ENCODE assay signal across 24 mouse cellular contexts in genomic region chr10:37720748-37721147, GRCm38 (mm10).
DNase-seq lines count a peak whose midpoint lies in the region; ATAC-seq lines count a peak whose summit lies in the region.
"Had no signal": no experiment of that assay in that cellular context is flagged by ENCODE, and none has a peak within 500 bp of the region (broad histone marks: within the 10 kb centered on the region; RNA-seq: fewer than 3 reads in every experiment).

No protein-coding gene starts in this region.

- H3K9ac ChIP-seq in heart, embryonic 13.5 days, result no peak overlapping the region
- H3K9ac ChIP-seq: hindbrain, embryonic 13.5 days; limb, embryonic 13.5 days; liver, embryonic 13.5 days; midbrain, embryonic 13.5 days had no signal

- no peak for ATAC-seq in heart, embryonic 13.5 days (ENCODE audit: extremely low read depth, insufficient number of reproducible peaks, low FRiP score, low TSS enrichment)
- ATAC-seq: forebrain, embryonic 16.5 days; midbrain, embryonic 13.5 days had no signal

- peak; percentile 4 for DNase-seq in gastrocnemius, postnatal 14 days
- DNase-seq in gastrocnemius, postnatal 10 days, result no peak
- no peak for DNase-seq in heart, embryonic 10.5 days (ENCODE audit: low spot score)
- DNase-seq in kidney, postnatal 14 days, result peak; percentile 5
- DNase-seq in kidney, adult 8-10 months, result no peak
- peak; percentile 10 to 14 for DNase-seq in heart, postnatal 10 days
- DNase-seq in frontal cortex, postnatal 10 days (ENCODE audit: low spot score in 2 of 2), result no peak
- DNase-seq: adrenal gland, postnatal 25 days; cerebellum, adult 11 months; cerebellum, adult 9-11 months; kidney, postnatal 36 days; liver, embryonic 13.5 days; lung, adult 2 months; lung, postnatal 36 days; thymus, adult 2 months; thymus, postnatal 4 days had no signal

- intact Hi-C loops in gastrocnemius, postnatal 14 days (cut with DNase I; ENCODE audit: low total_unique reads), result no loop called here
- intact Hi-C loops in heart, postnatal 10 days (cut with DNase I), result loop anchor here (5.0 kb wide), 1 partner anchor 273 kb away; no protein-coding TSS in a partner anchor

- 0 out of 2 replicates have a peak, but pooled peaks cover 2% of the 10 kb centered on the region for H3K4me1 ChIP-seq in heart, embryonic 13.5 days
- no peaks in the 10 kb centered on the region for H3K4me1 ChIP-seq in heart, embryonic 10.5 days
- H3K4me1 ChIP-seq: hindbrain, embryonic 13.5 days; liver, embryonic 13.5 days; megakaryocyte, embryonic 14.5 days; midbrain, embryonic 13.5 days had no signal

- H3K27me3 ChIP-seq in heart, embryonic 13.5 days (replicated peaks), result no peaks in the 10 kb centered on the region
- H3K27me3 ChIP-seq in heart, embryonic 10.5 days (ENCODE audit: insufficient read depth, poor library complexity, severe bottlenecking), result no peaks in the 10 kb centered on the region
- H3K27me3 ChIP-seq: hindbrain, embryonic 13.5 days; limb, embryonic 13.5 days; liver, embryonic 13.5 days; megakaryocyte, embryonic 14.5 days; midbrain, embryonic 13.5 days had no signal

- H3K9me3 ChIP-seq in heart, embryonic 13.5 days, result no peaks in the 10 kb centered on the region
- H3K9me3 ChIP-seq in heart, embryonic 10.5 days, result no peaks in the 10 kb centered on the region
- H3K9me3 ChIP-seq: forebrain, embryonic 10.5 days; hindbrain, embryonic 13.5 days; limb, embryonic 13.5 days; liver, embryonic 13.5 days; megakaryocyte, embryonic 14.5 days; midbrain, embryonic 13.5 days had no signal

- H3K4me2 ChIP-seq in heart, embryonic 13.5 days, result no peak overlapping the region
- H3K4me2 ChIP-seq: hindbrain, embryonic 13.5 days; limb, embryonic 13.5 days; liver, embryonic 13.5 days; midbrain, embryonic 13.5 days had no signal

- WGBS in heart, embryonic 13.5 days, result 83% methylated on average over 2 of the region's 2 CpGs
- 84% methylated on average over 2 of the region's 2 CpGs for WGBS in heart, embryonic 10.5 days

- H3K4me3 ChIP-seq in heart, embryonic 13.5 days, result no peak overlapping the region
- H3K4me3 ChIP-seq in heart, embryonic 10.5 days, result no peak overlapping the region
- H3K4me3 ChIP-seq: forebrain, embryonic 10.5 days; hindbrain, embryonic 13.5 days; limb, embryonic 13.5 days; liver, embryonic 13.5 days; megakaryocyte, embryonic 14.5 days; midbrain, embryonic 13.5 days had no signal

- peak overlapping the region; percentile 25; the same call in 1 of the 2 replicates for H3K27ac ChIP-seq in heart, embryonic 13.5 days (replicated peaks)
- no peak overlapping the region for H3K27ac ChIP-seq in heart, embryonic 10.5 days
- H3K27ac ChIP-seq: forebrain, embryonic 10.5 days; hindbrain, embryonic 13.5 days; limb, embryonic 13.5 days; liver, embryonic 13.5 days; midbrain, embryonic 13.5 days; stomach, postnatal 0 days had no signal

- H3K36me3 ChIP-seq in heart, embryonic 13.5 days, result no peaks in the 10 kb centered on the region
- H3K36me3 ChIP-seq in heart, embryonic 10.5 days, result no peaks in the 10 kb centered on the region
- H3K36me3 ChIP-seq: forebrain, embryonic 10.5 days; hindbrain, embryonic 13.5 days; limb, embryonic 13.5 days; liver, embryonic 13.5 days; midbrain, embryonic 13.5 days had no signal

Comparison
In these comparisons a context has a peak if more than half of its experiments do, and no peak if none do; other contexts are left out.
1. DNase-seq: peak in gastrocnemius, postnatal 14 days (single experiment), kidney, postnatal 14 days (single experiment) and heart, postnatal 10 days (2 of 2); none in gastrocnemius, postnatal 10 days (single experiment), heart, embryonic 10.5 days (single experiment), kidney, adult 8-10 months (0 of 2) and frontal cortex, postnatal 10 days (0 of 2).